Mouse (Mus musculus) spleen, postnatal 10 days (tissue): Measurements from ENCODE around the gene Traip.

Source experiments
- DNase-seq, 2 experiments: peaks; one replicate each; pipeline ENCODE4 v3.0.0; 2021 to 2022; ENCODE audit warnings: low spot score in 2 of 2

Traip gene

DNA sequence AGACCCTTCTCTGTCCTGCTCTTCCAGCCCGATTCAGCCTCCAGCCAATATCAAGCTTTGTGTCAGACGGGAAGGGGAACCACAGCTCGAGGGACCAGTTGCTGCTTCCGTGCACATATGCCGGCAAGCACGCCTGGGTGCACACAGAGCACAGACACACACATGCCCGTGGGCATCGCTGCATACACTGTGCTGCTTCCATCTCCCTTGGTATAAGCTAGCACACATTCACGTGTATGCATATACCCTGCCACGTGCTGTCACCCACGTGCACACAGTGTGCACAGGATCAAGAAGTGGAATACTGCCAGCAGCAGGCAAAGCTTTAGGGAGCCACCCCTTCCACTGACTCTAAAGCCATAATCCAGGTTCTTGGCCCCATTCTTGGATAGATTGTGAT lies 15.8 kb upstream of the Traip start:
- no peak for DNase-seq

DNA sequence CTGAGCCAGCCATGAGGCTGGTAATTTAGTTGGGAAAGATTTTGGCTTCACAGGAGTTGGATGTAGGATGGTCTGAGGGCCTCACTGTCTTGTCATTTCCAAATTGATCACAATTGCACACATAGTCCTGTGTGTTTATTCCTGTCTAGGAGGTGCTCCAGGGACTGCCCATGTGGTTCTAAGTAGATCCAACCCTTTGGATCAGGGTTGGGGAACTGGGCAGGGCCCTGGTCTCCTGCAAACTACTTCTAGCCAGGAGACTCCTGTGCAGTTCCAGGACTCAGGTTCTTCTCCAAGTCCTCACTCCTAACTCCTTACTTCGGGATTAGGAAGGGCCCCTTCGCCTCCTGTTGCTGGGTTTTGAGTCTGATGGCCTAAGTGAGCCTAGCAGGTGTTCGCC lies 14.6 kb upstream of the Traip start, which contains the start of gene Camkv:
Gene Camkv, plus strand, starts transcription at position 301 of the 400 bp plus-strand sequence.
- DNase-seq = no peak

DNA sequence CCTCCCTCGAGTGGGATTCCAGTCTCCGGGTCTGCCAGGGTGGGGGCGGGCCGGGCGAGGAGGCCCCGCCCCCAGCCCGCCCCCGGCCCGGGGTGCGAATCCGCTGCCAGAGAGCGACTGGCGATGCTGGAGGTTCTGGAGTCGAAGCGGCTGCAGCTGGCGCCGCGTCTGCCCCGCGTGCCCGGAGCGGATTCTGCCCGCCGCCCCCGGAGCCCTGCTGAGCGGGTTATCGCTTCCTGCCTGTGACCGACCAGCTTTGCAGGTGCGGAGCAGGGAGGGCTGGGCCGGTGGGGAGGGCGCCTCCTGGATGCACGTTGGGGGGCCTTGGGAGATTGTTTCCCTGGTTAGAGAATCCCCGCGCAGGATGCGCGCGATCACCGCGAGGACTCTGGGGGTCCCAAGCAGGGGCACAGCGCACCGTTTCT lies 14.1 kb upstream of the Traip start:
- peak in 1 of 2 experiments; percentile 45 for DNase-seq

DNA sequence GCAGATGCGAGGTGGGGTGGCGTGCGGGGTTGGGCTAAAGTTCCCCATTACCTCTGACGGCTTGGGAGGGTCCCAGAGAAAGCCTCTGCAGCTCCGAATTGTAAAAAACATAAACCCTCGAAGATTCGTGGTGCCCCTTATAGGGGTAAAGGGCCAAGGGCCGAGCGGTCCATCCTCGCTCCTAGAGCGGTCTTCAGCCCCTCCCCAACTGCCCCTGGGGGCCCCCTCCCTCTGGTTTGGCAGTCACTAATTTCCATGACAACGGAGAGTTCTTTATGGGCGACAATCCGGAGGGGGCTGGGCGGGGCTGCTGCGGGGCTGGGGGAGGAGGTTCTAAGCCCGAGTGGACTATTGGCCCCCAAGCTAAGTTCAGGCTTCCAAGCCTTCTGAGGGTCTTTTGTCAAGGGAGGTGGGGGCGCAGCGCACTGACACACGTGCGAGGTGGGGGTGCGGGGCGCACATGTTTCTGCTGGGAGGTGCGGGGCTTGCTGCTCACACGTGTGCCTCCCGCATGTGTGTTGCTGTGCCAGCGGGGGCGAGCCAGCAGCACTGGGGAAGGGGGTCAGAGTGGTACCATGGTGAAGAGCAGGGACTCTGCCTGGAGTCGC lies 13.6 kb upstream of the Traip start:
- DNase-seq = no peak

DNA sequence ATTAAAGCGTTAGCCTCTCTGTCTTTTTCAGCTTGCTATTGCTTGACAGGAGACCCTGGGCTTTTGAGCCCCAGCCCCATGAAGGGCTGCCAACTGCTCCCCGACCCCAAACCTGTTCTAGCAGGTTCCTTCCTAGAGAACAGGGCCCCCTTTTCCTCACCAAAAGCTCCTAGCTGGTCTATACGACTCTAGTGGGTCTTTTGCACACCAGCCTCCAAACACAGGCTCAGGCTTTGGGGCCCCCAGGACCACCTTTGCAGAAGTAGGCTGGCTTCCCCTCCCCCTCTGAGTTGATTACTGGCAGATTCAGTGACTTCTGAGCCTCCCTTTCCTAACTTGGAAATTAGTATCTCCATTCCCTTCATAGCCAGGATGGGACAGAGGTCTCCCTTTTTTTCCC lies 13.1 kb upstream of the Traip start:
- no peak for DNase-seq

DNA sequence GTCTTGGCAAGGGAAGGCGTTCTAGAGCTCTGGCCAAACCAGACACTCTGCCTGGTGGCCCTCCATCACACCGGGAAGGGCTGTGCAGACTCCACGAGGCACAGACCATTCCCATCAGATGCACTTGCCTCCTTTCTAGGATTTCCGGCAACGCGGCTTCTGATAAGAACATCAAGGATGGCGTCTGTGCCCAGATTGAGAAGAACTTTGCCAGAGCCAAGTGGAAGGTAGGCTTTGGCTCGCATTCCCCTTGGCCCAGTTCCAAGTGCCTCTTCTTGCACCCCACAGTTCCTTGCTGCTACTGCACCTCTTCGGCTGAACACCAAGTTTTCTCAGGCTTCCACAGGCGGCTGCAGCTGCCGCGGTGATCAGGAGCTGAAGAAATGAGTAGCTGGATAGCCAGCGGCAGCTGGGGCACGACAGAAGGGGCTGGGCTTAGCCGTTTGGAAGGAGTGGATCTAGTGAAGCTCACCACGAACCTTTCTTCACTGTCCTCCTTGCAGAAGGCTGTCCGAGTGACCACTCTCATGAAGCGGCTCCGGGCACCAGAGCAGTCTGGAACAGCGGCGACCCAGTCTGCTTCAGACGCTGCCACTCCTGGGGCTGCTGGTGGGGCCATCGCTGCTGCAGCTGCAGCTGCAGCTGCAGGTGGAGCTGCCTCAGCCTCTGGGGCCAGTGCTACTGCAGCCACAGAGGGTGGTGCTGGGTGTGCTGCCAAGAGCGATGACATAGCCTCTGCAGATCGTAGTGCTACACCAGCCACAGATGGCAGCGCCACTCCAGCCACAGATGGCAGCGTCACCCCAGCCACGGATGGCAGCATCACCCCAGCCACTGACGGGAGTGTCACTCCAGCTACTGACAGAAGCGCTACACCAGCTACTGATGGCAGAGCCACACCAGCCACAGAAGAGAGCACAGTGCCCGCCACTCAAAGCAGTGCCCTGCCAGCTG lies 2.4 kb upstream of the Traip start:
- no peak for DNase-seq

DNA sequence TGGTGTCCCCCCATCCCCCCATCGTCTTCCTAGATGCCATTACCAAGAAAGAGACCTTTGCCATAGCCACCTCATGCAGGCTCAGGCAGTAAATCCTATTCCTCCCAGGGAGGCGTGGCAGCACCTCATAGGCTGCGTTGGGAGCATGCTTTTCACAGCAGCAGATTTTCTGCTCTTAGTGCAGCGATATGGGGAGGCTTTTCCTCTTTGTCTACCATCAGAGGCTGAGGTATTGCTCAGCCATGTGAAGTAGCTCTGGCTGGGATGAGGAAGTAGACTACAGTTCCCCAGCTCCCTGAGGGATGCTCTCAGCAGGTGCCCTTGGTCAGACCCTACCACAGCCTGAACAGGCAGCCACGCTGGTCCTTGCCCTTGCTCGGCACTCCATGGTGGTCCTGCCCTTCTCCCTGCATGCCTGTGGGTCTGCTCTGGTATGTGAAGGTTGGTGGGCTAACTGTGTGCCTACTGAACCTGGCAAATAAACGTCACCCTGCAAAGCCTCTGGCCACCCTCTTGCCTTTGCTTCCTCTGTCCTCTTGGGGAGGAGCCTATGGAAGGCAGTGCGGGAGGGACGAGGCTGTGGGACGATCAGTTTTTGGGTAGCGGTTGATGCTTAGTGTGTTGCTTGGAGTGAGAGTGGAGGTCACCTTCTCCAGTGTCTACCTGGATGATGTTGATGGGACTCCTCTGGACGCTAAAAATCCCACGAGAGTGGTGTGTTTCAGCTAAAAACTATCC lies 583 bp upstream of the Traip start:
- DNase-seq = no peak

DNA sequence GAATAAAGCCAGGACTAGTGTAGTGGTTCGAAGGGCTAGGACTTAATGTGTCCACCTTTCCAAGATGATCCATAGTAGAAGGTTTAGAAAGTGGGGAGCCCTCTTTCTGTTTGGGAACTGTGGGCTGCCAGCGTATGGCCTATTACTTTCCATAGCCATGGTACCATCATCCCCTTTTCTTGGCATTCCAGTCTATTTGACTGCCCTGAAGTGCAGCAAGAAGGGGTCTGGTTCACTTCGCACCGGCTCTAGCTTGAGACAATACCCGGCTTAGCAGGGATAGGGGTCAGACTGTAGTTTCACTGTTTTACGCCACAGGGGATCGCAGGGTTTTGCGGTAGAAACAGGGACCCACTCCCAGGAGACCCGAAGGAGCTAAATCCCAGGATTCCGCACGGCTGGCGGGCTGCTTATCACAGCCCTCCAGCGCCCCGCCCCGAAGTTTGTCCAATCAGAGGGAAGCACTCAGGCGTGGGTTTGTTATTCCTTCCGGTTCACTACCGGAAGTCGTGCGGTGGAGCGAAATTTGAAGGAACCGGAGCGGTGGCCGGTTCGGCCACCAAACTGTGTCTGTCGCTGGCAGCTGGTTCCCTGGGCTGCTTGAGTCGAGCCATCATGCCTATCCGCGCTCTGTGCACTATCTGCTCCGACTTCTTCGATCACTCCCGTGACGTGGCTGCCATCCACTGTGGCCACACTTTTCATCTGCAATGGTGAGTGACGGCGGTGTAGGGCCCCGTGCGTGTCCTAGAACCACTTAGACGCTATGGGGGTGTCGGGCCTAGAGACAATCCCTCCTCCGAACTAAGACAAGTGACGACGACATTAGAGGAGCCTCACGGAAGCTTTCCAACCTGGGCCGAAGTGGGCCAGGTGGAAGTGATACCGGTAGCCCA lies 772 bp downstream of the Traip start:
- DNase-seq = peak; percentile 76 to 94

DNA sequence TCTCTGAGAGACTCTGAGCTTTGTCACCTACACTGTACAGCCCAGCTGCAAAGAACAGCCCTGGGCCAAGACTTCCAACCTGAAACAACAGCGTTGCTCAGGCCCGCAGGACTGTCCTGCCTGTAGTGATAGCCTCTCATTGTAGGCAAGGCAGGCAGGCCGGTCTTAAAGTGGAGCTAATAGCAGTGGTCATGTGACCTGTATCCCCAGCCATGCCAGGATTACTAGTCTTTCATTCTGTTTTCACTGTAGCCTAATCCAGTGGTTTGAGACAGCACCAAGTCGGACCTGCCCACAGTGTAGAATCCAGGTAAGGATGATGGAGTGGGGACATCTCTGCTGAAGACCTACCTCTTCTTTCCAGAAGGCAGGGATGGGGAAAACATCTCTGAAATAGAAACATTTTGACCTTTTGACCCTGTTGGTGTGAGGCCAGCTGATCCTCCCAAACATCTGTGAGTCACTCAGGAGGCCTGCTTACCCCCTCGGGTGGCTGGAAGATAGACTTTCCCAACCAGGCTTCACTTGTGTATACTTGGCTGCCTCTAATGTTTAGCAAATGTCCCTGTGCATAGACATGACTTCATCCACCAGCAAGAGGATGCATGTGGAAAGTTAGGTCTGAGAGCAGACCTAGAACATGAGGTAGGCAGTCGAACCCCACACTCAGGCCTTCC lies 5.8 kb downstream of the Traip start:
- no peak for DNase-seq

DNA sequence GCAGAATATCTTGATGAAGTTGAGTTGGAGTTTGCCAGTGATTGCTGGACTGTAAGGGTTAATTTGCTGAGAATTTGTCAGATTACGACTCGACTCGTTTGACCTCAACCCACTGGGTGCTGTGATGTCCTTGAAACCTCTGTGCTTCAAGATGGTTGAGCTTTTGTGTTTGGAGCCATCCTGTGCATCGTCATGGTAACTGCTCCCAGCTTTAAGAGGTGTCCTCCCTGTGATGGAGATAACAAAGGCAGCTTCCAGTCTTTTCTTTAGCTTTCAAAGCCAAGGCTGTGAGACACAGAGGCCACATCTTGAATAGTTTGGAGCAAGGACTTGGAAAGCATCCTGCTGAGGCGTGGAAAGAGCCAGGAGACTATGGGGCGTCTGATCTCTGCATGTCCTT lies 7.2 kb downstream of the Traip start:
- no peak for DNase-seq

DNA sequence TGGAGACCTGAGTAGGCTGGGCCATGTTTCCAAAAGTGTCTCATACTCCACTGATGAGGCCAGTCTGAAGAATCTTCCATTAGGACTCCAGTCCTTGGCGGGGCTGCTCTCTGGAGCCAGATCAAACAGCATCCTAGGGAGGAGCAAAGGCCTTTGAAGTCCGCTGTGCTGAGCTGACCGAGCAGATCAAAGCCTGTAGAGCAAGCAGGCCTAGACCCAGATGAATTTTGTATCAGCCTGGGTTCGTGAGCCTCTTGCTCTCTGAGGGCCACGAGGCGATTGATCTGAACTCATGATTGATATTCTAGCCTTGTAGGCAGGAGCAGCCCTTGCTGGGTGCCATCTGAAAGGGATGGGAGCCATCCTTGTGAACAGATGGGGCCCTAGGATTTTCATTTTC lies 10.0 kb downstream of the Traip start:
- DNase-seq = no peak

DNA sequence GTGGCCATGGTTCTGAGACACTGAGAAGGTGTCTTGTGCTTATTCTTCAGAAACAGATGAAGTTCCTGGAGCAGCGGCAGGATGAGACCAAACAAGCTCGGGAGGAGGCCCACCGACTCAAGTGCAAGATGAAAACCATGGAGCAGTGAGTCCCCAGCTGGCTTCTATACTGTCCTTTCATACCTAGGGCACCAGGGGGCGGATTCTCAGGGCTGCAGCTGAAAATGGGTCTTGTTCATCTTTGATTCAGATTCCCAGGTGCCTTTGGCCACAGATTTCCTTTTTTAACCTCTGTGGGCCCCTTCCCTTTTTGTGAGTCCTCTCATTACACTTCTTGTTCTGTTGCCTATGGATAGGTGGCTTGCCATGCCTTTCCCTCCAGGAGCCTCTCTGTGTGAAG lies 11.0 kb downstream of the Traip start:
- DNase-seq = peak in 1 of 2 experiments; percentile 39

DNA sequence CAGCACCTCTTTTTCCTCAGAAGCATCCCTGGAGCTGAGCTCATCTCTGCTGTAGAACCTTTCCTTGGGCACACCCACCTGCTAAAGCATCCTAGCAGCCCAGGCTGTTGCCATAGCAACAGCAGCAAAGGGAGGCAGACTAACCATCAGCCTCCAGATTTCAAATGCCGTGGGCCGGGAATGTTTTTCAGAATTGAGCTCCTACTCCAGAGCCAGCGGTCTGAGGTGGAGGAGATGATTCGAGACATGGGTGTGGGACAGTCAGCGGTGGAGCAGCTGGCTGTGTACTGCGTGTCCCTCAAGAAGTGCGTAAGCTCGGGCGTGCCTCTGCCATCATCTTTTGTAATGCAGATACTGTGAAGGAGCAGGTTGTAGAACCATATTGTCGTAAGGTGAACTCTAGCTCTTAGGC lies 11.4 kb downstream of the Traip start:
- no peak for DNase-seq

DNA sequence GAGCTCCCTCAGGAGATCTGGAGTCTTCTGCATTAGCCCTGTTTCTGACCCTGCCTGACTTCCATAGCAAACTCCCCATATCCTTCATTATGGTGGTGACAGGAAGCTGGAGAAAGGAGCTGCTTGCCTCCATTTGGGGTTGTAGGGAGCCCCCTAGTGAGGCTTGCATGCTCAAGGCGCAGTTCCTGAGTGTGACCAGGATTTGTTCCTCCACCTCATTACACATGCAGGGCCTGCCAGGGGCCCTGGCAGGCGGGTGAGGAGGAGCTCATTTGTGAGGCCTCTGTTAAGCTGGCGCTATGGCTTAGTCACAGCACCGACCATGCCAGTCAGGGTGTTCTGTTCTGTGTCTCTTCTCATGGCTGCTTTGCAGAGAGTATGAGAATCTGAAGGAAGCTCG lies 11.9 kb downstream of the Traip start:
- DNase-seq = no peak

DNA sequence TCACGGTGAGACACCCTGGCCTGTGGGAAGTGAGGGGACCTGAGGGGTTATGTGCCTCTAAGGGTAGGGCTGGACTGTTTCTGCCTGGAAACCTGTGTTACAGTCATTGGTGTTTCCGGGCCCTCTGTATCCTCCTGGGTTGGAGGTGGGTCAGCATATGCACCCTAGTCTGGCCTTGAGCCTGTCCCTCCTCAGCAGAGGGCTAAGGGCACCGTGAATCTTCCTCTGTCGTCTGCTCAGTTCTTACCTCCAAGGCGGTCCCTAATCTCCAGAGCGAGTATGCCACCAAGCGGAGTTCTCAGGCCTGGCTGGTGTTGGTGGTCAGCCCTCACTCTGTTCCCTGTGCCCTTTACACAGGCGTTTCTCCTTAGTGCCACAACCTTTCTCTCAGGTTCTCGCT lies 13.0 kb downstream of the Traip start:
- DNase-seq = no peak

DNA sequence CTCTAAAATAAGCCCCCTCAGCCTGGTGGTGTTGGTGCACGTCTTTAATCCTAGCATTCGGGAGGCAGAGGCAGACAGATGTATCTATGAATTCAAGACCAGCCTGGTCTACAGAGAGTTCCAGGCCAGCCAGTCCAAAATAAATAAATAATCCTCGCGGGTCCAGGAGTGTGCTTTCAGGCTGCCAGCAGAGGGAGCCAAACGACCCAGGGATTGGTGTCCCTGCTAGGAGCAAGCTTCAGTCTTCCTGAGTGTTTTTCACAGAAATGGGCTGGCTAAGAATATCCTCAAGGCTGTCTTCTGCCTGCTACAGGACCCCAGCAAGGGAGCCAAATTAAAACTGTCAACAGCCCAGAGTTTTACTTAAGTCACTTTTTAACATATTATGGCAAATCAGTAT lies 13.8 kb downstream of the Traip start:
- peak; percentile 82 to 91 for DNase-seq

DNA sequence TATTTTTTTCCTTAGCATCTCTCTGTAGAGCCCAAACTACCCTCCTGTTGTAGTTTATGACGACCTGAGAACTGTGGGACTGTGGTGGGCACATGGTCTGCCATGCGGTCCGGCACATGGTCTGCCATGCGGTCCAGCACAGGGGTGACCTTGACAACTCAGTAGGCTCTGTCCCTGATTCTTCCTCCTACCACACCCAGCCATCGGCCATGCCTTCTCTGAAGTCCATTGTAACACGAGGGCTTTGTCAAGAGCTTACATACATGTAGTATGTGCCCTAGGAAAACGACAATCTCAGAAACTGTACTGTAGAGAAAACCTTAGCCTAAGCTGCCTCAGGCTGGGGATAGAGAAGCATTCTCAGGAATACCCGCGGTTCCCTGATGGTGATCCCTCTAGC lies 14.7 kb downstream of the Traip start:
- DNase-seq = peak in 1 of 2 experiments; percentile 13

DNA sequence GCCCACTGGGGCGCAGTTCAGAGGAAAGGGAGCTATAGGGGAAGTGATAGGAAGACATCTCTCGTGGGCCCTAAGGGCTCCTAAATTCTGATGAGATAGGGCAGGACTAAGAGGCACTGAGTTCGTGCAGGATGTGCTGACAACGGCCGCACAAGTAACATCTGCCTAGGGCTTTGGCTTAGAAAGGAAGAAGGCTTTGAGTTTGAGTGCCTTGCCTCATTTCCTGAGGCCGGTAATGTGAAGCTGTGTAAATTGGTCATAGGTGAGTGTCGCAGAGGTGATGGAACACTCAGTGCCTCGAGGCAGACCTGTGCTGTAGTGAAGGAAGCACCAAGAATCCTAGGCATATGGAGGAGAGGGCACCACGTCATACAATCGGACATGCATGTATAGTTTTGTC lies 16.7 kb downstream of the Traip start:
- DNase-seq = no peak

DNA sequence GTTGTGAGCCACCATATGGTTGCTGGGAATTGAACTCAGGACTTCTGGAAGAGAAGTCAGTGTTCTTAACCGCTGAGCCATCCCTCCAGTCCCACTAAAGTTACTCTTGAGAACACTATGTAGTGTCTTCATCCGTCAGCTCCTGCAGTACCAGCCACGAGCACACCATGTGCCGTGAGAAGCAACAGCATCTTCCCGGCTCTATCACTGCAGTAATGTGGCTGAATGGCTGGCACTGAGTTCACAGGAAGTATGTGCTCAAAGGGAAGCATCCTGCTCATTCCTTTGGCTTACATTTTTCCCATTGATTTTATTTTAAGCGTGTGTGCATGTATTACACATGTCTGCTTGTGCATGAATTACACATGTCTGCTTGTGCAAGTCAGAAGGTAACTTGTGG lies 17.5 kb downstream of the Traip start:
- no peak for DNase-seq

DNA sequence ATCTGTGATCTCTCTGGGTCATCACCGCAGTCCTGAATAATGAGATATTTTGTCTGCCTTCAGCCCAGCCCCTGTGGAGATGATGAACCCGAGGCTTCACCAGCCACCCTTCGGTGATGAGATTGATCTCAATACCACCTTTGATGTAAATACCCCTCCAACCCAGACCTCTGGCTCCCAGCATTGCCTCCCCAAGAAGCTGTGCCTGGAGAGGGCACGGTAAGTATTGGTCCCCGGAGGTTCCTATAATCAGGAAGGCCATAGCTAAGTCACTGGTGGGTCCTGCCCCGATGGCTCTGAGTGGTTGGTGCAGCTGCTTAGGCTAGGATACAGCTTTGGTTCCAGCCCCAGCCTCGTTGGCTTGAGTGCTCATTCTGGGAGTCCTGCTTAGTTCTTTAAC lies 18.6 kb downstream of the Traip start:
- no peak for DNase-seq

DNA sequence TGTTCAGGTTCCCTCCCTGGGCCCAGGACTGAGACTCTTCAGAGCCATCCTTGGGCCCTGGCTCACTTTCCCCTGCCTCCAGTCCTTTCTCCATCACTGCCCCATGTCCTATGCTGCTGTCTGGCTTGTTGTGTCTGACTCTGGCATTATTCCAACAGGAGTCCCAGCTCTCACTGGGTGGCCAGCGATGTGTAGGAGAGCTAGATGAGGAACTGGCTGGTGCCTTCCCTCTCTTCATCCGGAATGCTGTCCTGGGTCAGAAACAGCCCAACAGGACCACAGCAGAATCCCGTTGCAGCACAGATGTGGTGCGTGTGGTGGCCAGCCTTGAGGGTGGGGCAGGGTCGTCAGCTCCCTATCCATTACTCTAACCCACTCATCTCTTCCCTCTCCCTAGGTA lies 20.4 kb downstream of the Traip start:
- no peak for DNase-seq
